Mouse (Mus musculus): ENCODE data around the gene Dyrk1a. TPM values are rescaled to one million over a fixed set of nuclear protein-coding genes. Genes with fewer than 3 reads are reported as not detected.
A peak's percentile ranks its signal among the peaks of the same experiment; 100 is the strongest.

The Dyrk1a gene
- total RNA-seq, 2 experiments from 2014 or later: 43.9 to 59.8 TPM

DNA sequence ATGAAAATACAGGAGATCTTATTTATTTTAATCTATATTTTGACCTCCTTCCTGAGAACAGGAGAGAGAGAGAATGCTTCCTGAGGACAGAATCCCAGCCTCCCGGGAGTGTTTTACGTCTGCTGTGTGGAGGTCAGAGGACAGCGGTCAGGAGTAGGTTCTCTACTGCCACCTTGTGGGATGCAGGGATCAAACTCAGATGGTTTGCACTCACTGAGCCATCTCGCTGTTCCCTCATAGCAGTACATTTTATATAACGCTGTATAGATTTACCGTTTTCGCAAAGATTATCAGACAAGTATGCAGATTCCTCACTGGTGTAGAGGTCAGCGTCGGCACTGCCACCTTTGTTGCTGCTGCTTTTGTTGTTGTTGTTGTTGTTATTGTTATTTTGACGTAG is 48.7 kb downstream of the Dyrk1a start:
- peak; percentile 75 for ATAC-seq (replicated peaks; ENCODE audit: low FRiP score, low TSS enrichment, poor library complexity, severe bottlenecking)

GRCm38 (mm10) chr16:94619301-94619700 is 49.5 kb downstream of the Dyrk1a start:
- no peak for ATAC-seq (replicated peaks; ENCODE audit: low FRiP score, low TSS enrichment, poor library complexity, severe bottlenecking)

DNA sequence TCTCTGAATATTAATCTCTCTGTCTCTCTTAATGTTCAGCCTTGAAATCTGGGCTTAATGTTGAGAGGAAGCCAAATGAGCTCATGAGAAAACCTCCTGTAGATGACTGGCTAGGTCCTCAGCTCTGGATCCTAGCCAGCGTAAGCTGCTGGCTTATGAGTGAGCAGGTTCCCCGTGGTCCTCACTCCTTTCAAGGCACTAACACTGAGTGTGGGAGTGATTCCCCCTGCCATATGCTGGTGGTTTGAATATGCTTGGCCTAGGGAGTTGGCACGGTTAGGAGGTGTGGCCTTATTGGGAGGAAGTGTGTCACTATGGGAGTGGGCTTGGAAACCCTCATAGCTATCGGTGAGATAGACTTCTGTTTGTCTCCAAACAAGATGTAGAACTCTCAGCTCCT is 55.1 kb downstream of the Dyrk1a start:
- ATAC-seq (replicated peaks; ENCODE audit: low FRiP score, low TSS enrichment, poor library complexity, severe bottlenecking): peak; percentile 18; the same call in 1 of the 2 replicates

DNA sequence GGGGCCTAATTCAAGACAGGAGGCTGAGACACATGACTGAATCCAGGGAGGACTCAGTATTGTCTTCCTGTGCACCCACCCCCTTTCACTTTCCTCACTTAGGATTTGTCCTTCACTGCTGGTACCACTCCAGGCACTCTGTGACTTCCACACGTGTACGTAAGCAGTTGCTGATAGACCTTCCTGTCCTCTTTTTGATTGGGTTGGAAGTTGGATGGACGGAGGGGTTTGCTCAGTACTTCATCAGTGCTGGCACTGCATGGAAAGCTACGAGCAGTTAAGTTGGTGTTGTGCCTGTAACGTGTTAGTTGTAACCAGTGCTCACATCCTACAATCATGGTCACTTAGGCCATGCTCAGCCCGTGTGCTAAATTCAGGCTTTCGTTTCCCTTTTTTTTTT is 55.8 kb downstream of the Dyrk1a start:
- ATAC-seq (replicated peaks; ENCODE audit: low FRiP score, low TSS enrichment, poor library complexity, severe bottlenecking): no peak

DNA sequence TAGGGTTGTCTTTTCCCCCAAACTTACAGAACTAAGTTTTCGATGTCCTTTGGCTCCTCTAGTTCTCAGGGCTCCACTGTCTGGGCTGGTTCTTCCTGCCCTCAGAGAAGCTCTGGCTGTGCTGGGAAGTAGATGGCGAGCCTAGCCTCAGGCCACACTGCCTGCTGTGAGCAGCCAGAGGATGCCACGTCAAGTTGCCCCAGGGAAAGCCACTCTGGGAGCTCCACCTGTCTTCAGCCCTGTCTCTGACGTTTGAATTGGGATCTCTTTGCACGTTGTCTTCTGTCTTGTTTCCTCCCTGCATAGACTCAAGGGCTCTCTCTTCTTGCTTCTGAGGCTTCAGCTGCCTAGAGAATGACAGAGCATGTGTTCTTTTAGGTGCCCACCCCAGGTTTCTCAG is 57.9 kb downstream of the Dyrk1a start:
- no peak for ATAC-seq (replicated peaks; ENCODE audit: low FRiP score, low TSS enrichment, poor library complexity, severe bottlenecking)

- peak; percentile 19; the same call in 1 of the 2 replicates for ATAC-seq (replicated peaks; ENCODE audit: low FRiP score, low TSS enrichment, poor library complexity, severe bottlenecking)
Measured at GRCm38 (mm10) chr16:94628976-94629729, 59.3 kb downstream of the Dyrk1a start.

- peak; percentile 99 for ATAC-seq (replicated peaks; ENCODE audit: low FRiP score, low TSS enrichment, poor library complexity, severe bottlenecking)
Measured at GRCm38 (mm10) chr16:94631984-94632383, 62.2 kb downstream of the Dyrk1a start.

DNA sequence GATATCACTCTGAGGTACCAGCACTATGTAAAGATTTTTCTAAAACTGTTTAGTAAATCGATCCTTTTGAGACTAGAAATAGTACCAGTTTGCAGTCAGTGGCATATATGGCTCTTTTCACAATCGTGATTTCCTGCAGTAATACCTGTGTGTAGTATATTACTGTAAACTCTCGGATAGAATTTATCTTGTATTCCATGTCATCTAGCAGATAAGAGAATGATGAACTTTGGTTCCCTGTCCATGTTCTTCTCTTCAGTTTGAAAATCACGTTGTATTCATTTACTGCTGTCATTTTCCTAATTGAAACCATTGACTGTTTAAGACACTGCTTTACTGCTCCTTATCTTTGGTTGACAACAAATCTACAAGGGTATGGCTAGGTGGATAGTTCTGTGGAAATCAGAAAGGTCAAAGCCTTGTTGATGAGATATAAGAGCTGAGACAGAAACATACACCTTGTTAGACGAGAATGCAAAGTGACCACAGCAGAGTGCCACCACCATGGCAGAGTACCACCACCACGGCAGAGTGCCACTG is 62.7 kb downstream of the Dyrk1a start:
- no peak for ATAC-seq (replicated peaks; ENCODE audit: low FRiP score, low TSS enrichment, poor library complexity, severe bottlenecking)

- no peak for ATAC-seq (replicated peaks; ENCODE audit: low FRiP score, low TSS enrichment, poor library complexity, severe bottlenecking)
Measured at GRCm38 (mm10) chr16:94633012-94633411, 63.2 kb downstream of the Dyrk1a start.

GRCm38 (mm10) chr16:94637423-94637822 is 67.6 kb downstream of the Dyrk1a start:
- no peak for ATAC-seq (replicated peaks; ENCODE audit: low FRiP score, low TSS enrichment, poor library complexity, severe bottlenecking)

GRCm38 (mm10) chr16:94641799-94642198 is 72.0 kb downstream of the Dyrk1a start:
- ATAC-seq (replicated peaks; ENCODE audit: low FRiP score, low TSS enrichment, poor library complexity, severe bottlenecking): 0 out of 2 replicates have a peak, but pooled peaks have one; percentile 58

- no peak for ATAC-seq (replicated peaks; ENCODE audit: low FRiP score, low TSS enrichment, poor library complexity, severe bottlenecking)
Measured at GRCm38 (mm10) chr16:94647153-94647552, 77.3 kb downstream of the Dyrk1a start.

DNA sequence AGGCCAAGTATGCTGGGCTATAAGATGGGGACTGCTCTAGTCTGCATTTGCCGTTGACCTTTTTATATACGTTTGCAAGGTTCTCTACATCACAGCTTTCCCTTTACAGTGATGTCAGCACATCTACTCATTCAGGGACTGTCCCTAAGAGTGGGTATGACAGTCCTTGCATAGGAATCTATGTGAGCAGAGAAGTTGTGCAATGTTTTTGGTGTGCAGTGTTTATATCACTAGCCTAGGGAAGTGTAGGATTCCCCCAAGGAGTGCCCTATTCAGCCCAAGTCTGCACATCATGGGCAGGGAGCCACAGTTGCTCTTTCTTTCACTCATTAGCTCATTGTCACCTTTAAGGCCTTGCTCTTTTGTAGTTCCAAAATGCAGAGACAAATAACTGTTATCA is 78.1 kb downstream of the Dyrk1a start:
- no peak for ATAC-seq (replicated peaks; ENCODE audit: low FRiP score, low TSS enrichment, poor library complexity, severe bottlenecking)

- no peak for ATAC-seq (replicated peaks; ENCODE audit: low FRiP score, low TSS enrichment, poor library complexity, severe bottlenecking)
Measured at GRCm38 (mm10) chr16:94649861-94650260, 80.1 kb downstream of the Dyrk1a start.

DNA sequence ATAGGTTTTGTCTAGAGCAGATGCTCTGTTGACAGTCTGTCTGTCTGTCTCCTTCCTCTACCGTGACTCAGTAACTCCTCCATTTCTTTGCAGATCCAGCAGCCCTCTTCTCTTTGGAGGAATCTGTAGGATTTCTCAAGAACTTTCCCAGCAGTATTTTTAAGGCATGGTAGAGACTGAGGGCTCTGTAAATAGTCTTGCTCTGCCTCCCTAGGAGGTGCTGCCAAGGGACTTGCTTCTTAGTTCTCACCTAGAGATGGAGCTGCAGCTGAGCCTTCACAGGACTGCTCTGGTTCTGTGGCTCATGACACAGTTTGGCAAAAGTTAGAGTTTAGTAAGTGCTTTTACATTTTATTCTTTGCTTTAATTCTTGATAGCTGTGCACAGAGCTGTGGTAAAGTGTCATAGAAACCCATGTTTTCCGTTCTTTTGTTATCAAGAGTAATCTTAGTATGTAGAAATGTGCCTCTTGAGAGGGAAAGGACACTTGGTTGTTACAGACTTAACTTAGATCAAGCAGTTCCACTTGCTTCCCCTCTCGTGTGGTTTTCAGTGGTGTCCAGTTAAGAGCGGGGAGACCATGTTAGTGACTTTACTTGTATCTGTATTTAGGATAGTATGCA is 82.4 kb downstream of the Dyrk1a start:
- 0 out of 2 replicates have a peak, but pooled peaks have one; percentile 23 for ATAC-seq (replicated peaks; ENCODE audit: low FRiP score, low TSS enrichment, poor library complexity, severe bottlenecking)

DNA sequence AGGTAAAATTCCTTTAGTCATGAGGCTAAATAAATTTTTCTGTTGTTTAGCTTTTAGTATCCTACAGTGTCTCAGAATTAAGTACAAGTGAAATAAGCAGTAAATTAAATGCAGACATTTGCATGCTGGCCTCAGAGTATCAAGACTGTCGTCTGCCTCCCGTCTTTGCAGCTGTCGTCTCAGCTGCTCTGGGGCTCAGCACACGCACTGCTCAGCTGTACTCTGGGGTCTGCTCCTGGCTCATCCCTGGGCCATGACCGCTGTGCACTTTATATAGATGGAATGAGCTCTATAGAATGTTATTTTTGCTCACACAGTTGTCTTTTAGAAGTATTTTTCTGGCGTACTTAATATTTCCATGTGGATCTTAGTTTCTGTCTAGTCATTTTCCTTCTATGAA is 85.3 kb downstream of the Dyrk1a start:
- no peak for ATAC-seq (replicated peaks; ENCODE audit: low FRiP score, low TSS enrichment, poor library complexity, severe bottlenecking)

GRCm38 (mm10) chr16:94656891-94657290 is 87.1 kb downstream of the Dyrk1a start:
- no peak for ATAC-seq (replicated peaks; ENCODE audit: low FRiP score, low TSS enrichment, poor library complexity, severe bottlenecking)

DNA sequence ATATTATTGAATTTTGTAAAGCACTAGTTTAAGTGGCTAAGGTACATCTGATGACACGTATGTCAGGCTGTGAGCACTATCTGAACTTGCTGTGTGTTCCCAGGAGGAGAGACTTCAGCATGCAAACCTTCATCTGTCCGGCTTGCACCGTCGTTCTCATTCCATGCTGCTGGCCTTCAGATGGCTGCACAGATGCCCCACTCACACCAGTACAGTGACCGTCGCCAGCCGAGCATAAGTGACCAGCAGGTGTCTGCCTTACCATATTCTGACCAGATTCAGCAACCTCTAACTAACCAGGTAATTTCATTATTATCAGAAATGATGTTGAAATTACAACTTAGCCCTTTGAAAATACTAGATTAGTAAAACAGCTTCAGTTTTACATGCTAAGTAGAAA is 89.6 kb downstream of the Dyrk1a start:
- ATAC-seq (replicated peaks; ENCODE audit: low FRiP score, low TSS enrichment, poor library complexity, severe bottlenecking): no peak

DNA sequence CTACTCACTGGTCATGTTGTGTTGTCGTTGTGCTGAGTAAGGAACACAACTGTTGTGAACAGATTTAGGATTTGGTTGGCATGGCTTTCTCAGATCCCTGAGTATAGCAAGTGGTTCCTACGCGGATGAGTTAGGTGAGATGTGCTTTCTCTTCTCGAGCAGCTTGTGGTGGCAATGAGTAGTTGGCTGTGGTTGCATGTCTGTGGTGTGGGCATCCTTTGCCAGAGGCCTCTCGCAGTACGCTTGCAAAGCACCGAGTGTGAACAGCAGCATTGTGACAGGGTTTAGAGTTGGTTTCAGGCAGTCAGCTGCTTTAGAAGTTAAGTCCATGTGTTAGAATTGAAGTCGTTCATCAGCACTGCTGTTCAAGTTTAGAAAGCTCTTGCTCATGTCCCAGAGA is 90.4 kb downstream of the Dyrk1a start:
- no peak for ATAC-seq (replicated peaks; ENCODE audit: low FRiP score, low TSS enrichment, poor library complexity, severe bottlenecking)

DNA sequence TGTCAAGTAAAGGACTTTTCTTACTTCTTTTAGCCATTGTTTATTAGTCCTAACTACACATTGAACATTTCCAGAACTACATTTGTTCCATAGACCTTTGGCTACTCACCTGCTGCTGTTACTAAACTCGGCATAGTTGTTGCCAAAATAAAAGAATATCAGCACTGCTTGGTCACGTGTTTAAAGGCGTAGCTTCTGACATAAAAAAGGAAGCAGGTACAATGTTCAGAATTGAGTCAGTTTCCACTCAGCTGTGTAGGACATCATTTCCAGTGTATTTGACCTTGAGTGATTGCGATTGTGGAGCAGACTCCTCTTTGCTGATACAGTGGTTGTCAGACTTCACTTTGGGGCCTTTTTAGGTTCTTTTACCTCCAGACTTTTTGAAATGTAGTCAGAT is 97.7 kb downstream of the Dyrk1a start:
- ATAC-seq (replicated peaks; ENCODE audit: low FRiP score, low TSS enrichment, poor library complexity, severe bottlenecking): no peak

DNA sequence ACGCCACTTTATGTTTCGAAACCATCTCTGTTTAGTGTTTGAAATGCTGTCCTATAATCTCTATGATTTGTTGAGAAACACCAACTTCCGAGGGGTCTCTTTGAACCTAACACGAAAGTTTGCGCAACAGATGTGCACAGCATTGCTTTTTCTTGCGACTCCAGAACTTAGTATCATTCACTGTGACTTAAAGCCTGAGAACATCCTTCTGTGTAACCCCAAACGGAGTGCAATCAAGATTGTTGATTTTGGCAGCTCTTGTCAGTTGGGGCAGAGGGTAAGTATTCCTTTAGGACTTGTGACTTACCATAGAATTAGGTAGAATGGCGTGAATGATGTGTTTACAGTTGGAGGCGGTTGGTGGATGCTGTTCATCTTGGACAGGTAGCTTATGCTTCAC is 101.5 kb downstream of the Dyrk1a start:
- no peak for ATAC-seq (replicated peaks; ENCODE audit: low FRiP score, low TSS enrichment, poor library complexity, severe bottlenecking)

Measured in megakaryocyte-erythroid progenitor cell, adult 5-6 weeks (primary cell).